Mouse (Mus musculus): Measurements from ENCODE around the gene Clcnkb. TPM values are rescaled to one million over a fixed set of nuclear protein-coding genes. Genes with fewer than 3 reads are reported as not detected.

Clcnkb gene
- polyA plus RNA-seq, 1 experiment from 2014 or later: 0.39 TPM

GRCm38 (mm10) chr4:141433191-141433590, 17.4 kb upstream of the Clcnkb start:
- H3K27ac ChIP-seq: no peak overlapping the region
- H3K9ac ChIP-seq: no peak overlapping the region
- no peak for ATAC-seq (replicated peaks; ENCODE audit: insufficient number of reproducible peaks, insufficient read depth, low FRiP score, low read depth)
- no peaks in the 10 kb centered on the region for H3K36me3 ChIP-seq
- 82% methylated on average over 18 of the region's 18 CpGs for WGBS
- no peak overlapping the region for H3K4me2 ChIP-seq
- no peaks in the 10 kb centered on the region for H3K9me3 ChIP-seq (replicated peaks)
- no peaks in the 10 kb centered on the region for H3K27me3 ChIP-seq
- no peak overlapping the region for H3K4me3 ChIP-seq
- no peaks in the 10 kb centered on the region for H3K4me1 ChIP-seq (replicated peaks)

GRCm38 (mm10) chr4:141432666-141433065, 16.9 kb upstream of the Clcnkb start:
- 55% methylated on average over 14 of the region's 14 CpGs for WGBS
- no peak for ATAC-seq (replicated peaks; ENCODE audit: insufficient number of reproducible peaks, insufficient read depth, low FRiP score, low read depth)

GRCm38 (mm10) chr4:141430997-141431396, 15.2 kb upstream of the Clcnkb start:
- Histone ChIP-seq H3K4me1 (replicated peaks) (peaks cover 16% of the 10 kb centered on the region), H3K9ac (no peak overlapping the region), H3K27me3 (no peaks in the 10 kb centered on the region), H3K4me3 (no peak overlapping the region), H3K9me3 (replicated peaks) (no peaks in the 10 kb centered on the region), H3K4me2 (no peak overlapping the region), H3K36me3 (no peaks in the 10 kb centered on the region), H3K27ac (no peak overlapping the region)
- 39% methylated on average over 9 of the region's 9 CpGs for WGBS
- ATAC-seq (replicated peaks; ENCODE audit: insufficient number of reproducible peaks, insufficient read depth, low FRiP score, low read depth): no peak

More at GRCm38 (mm10) chr4:141432666-141433065, 16.9 kb upstream of the Clcnkb start:
- Histone ChIP-seq H3K4me1 (replicated peaks) (no peaks in the 10 kb centered on the region; the same call in 1 of the 2 replicates), H3K9ac (no peak overlapping the region), H3K4me2 (no peak overlapping the region), H3K9me3 (replicated peaks) (no peaks in the 10 kb centered on the region), H3K36me3 (no peaks in the 10 kb centered on the region), H3K27me3 (no peaks in the 10 kb centered on the region), H3K27ac (no peak overlapping the region), H3K4me3 (no peak overlapping the region)

- Histone ChIP-seq H3K27me3 (no peaks in the 10 kb centered on the region), H3K9ac (no peak overlapping the region), H3K4me3 (no peak overlapping the region), H3K4me1 (replicated peaks) (peaks cover 26% of the 10 kb centered on the region), H3K27ac (0 out of 2 replicates have a peak overlapping the region, but pooled peaks have one; percentile 19), H3K9me3 (replicated peaks) (no peaks in the 10 kb centered on the region), H3K4me2 (no peak overlapping the region), H3K36me3 (no peaks in the 10 kb centered on the region)
- no peak for ATAC-seq (replicated peaks; ENCODE audit: insufficient number of reproducible peaks, insufficient read depth, low FRiP score, low read depth)
- WGBS: 55% methylated on average over 9 of the region's 9 CpGs
Observed at GRCm38 (mm10) chr4:141429847-141430246, 14.0 kb upstream of the Clcnkb start.

GRCm38 (mm10) chr4:141429381-141429780, 13.6 kb upstream of the Clcnkb start:
- Histone ChIP-seq H3K36me3 (no peaks in the 10 kb centered on the region), H3K9ac (no peak overlapping the region), H3K27me3 (no peaks in the 10 kb centered on the region), H3K4me2 (no peak overlapping the region), H3K4me3 (no peak overlapping the region), H3K4me1 (replicated peaks) (peaks cover 29% of the 10 kb centered on the region), H3K27ac (peak overlapping the region; percentile 19; the same call in 1 of the 2 replicates), H3K9me3 (replicated peaks) (no peaks in the 10 kb centered on the region)
- 70% methylated on average over 6 of the region's 6 CpGs for WGBS
- no peak for ATAC-seq (replicated peaks; ENCODE audit: insufficient number of reproducible peaks, insufficient read depth, low FRiP score, low read depth)

GRCm38 (mm10) chr4:141427921-141428320, 12.1 kb upstream of the Clcnkb start:
- WGBS: 81% methylated on average over 13 of the region's 13 CpGs
- no peak for ATAC-seq (replicated peaks; ENCODE audit: insufficient number of reproducible peaks, insufficient read depth, low FRiP score, low read depth)
- no peaks in the 10 kb centered on the region for H3K27me3 ChIP-seq
- peak overlapping the region; percentile 97; the same call in 1 of the 2 replicates for H3K27ac ChIP-seq
- peaks cover 32% of the 10 kb centered on the region for H3K4me1 ChIP-seq (replicated peaks)
- no peak overlapping the region for H3K9ac ChIP-seq
- H3K4me2 ChIP-seq: no peak overlapping the region
- no peaks in the 10 kb centered on the region for H3K9me3 ChIP-seq (replicated peaks)
- no peaks in the 10 kb centered on the region for H3K36me3 ChIP-seq
- no peak overlapping the region for H3K4me3 ChIP-seq

GRCm38 (mm10) chr4:141426796-141427745, 11.3 kb upstream of the Clcnkb start:
- H3K36me3 ChIP-seq: no peaks in the 10 kb centered on the region
- H3K4me1 ChIP-seq (replicated peaks): peaks cover 32% of the 10 kb centered on the region
- H3K9me3 ChIP-seq (replicated peaks): no peaks in the 10 kb centered on the region
- no peak for ATAC-seq (replicated peaks; ENCODE audit: insufficient number of reproducible peaks, insufficient read depth, low FRiP score, low read depth)
- WGBS: 53% methylated on average over 10 of the region's 10 CpGs
- H3K4me2 ChIP-seq: peak overlapping the region; percentile 75
- peak overlapping the region; percentile 97 for H3K27ac ChIP-seq
- H3K27me3 ChIP-seq: no peaks in the 10 kb centered on the region
- peak overlapping the region; percentile 30; the same call in 1 of the 2 replicates for H3K9ac ChIP-seq
- peak overlapping the region; percentile 65; the same call in 1 of the 2 replicates for H3K4me3 ChIP-seq

- Histone ChIP-seq H3K4me3 (peak overlapping the region; percentile 65), H3K4me1 (replicated peaks) (peaks cover 38% of the 10 kb centered on the region)
- WGBS: 3% methylated on average over 36 of the region's 36 CpGs
Observed at GRCm38 (mm10) chr4:141425484-141426479, 10.0 kb upstream of the Clcnkb start.

GRCm38 (mm10) chr4:141423691-141424431, 8.0 kb upstream of the Clcnkb start:
- Histone ChIP-seq H3K9me3 (replicated peaks) (no peaks in the 10 kb centered on the region), H3K4me2 (peak overlapping the region; percentile 75), H3K27ac (peak overlapping the region; percentile 97), H3K27me3 (no peaks in the 10 kb centered on the region), H3K9ac (peak overlapping the region; percentile 81), H3K36me3 (no peaks in the 10 kb centered on the region), H3K4me3 (peak overlapping the region; percentile 65), H3K4me1 (replicated peaks) (peaks cover 53% of the 10 kb centered on the region)
- ATAC-seq (replicated peaks; ENCODE audit: insufficient number of reproducible peaks, insufficient read depth, low FRiP score, low read depth): no peak
- 55% methylated on average over 13 of the region's 13 CpGs for WGBS

More at GRCm38 (mm10) chr4:141425484-141426479, 10.0 kb upstream of the Clcnkb start:
- peak overlapping the region; percentile 81 for H3K9ac ChIP-seq
- no peaks in the 10 kb centered on the region for H3K27me3 ChIP-seq
- no peaks in the 10 kb centered on the region for H3K36me3 ChIP-seq
- no peaks in the 10 kb centered on the region for H3K9me3 ChIP-seq (replicated peaks)
- peak overlapping the region; percentile 97 for H3K27ac ChIP-seq
- ATAC-seq (replicated peaks; ENCODE audit: insufficient number of reproducible peaks, insufficient read depth, low FRiP score, low read depth): peak; percentile 70
- peak overlapping the region; percentile 75 for H3K4me2 ChIP-seq

- no peak for ATAC-seq (replicated peaks; ENCODE audit: insufficient number of reproducible peaks, insufficient read depth, low FRiP score, low read depth)
- peak overlapping the region; percentile 81 for H3K9ac ChIP-seq
- peaks cover 53% of the 10 kb centered on the region for H3K4me1 ChIP-seq (replicated peaks)
- WGBS: 40% methylated on average over 5 of the region's 5 CpGs
- H3K27ac ChIP-seq: peak overlapping the region; percentile 97
- H3K9me3 ChIP-seq (replicated peaks): no peaks in the 10 kb centered on the region
- peak overlapping the region; percentile 65 for H3K4me3 ChIP-seq
- H3K4me2 ChIP-seq: peak overlapping the region; percentile 75
- no peaks in the 10 kb centered on the region for H3K36me3 ChIP-seq
- H3K27me3 ChIP-seq: no peaks in the 10 kb centered on the region
Observed at GRCm38 (mm10) chr4:141423288-141423687, 7.5 kb upstream of the Clcnkb start.

Measured in heart, embryonic 15.5 days (tissue).